Mouse (Mus musculus) gastrocnemius, adult 8-10 months (tissue): ENCODE results near the gene Snx9. TPM values are rescaled to one million over a fixed set of nuclear protein-coding genes. Genes with fewer than 3 reads are reported as not detected.
A peak's percentile ranks its signal among the peaks of the same experiment; 100 is the strongest.

Experiments
- DNase-seq, 2 experiments: peaks; one replicate each; pipeline ENCODE4 v3.0.0; 2022; ENCODE audit warnings: low spot score in 2 of 2
- total RNA-seq, 4 experiments: library from RNA; stranded (reverse); gene quantifications; 2 replicates each; pipeline ENCODE4 v1.2.4; 2022

The Snx9 gene
- total RNA-seq, 4 experiments from 2014 or later, result 26.5 to 28.7 (median 27.9) TPM

DNA sequence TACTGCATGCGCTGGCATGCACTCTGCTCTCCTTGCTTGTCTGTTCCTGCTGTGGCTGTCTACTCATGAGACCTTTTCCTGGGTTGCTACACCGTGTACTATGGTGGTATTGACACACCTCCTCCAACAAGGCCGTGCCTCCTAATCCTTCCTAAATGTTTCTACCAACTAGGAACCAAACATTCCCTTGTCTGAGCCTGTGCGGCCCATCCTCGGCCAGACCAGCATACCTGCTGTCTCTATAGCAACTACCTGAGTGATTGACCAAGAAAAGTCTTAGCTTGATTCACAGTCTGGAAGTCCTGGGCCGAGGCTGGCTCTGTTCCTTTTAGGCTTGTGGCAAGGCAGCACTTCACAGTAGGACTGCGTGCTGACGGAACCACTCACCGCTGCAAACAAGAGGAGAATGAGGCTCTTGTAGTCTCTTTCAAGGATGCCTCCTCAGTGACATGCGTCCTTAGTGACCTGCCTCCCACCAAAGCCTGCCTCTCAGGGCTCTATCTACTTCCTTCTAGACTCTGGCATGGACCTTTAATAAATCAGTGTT is 36.6 kb downstream of the Snx9 start:
- DNase-seq, result no peak

GRCm38 (mm10) chr17:5878878-5879277 is 37.7 kb downstream of the Snx9 start:
- DNase-seq, result no peak

DNA sequence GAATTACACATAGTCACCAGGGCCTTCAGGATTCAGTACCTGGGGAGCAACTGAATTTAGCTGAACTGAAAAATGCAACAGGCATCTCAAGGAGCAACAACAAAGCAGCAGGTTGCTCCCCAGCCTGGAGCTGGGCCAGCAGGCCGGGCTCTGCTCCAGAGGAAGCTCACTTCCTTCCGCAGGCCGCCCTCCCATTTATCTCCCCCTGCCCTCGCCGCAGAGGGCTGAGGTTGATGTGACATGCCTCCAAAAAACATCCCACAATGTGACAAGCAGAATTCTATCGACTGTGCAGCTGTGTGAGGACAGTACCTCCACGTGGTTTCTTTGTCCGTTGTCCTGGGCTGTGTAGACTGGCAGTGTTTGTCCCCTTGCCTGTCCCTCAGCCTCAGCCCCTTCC is 44.3 kb downstream of the Snx9 start:
- DNase-seq, result peak in 1 of 2 experiments; percentile 41

DNA sequence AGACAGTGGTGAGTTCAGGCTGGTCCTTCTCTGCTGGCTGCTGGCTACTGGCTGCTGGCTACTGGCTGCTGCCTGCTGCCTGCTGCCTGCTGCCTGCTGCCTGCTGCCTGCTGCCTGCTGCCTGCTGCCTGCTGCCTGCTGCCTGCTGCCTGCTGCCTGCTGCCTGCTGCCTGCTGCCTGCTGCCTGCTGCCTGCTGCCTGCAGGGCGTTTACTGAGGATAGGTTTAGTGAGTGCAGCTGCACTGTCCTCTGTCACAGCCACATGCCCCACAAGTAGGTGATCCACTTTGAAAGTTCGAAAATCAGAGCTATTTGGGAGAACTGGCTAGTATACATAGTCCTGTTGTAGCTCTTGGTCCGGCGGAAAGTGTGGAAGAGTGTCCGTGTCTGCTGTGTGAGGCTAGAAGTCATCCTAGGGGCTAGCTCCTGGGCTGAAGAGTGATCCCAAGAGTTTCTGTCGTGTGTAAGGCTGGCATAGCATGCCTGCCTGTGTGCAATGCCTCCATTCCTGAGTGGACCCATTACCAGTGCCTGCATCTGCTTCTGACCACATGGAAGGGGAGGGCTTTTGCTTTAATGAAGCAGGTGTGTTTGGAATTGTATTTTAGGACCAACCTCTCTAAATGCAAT is 45.2 kb downstream of the Snx9 start:
- DNase-seq, result no peak

GRCm38 (mm10) chr17:5886943-5887800 is 46.0 kb downstream of the Snx9 start:
- DNase-seq, result no peak

GRCm38 (mm10) chr17:5890429-5890828 is 49.3 kb downstream of the Snx9 start:
- DNase-seq, result peak; percentile 61 to 68

DNA sequence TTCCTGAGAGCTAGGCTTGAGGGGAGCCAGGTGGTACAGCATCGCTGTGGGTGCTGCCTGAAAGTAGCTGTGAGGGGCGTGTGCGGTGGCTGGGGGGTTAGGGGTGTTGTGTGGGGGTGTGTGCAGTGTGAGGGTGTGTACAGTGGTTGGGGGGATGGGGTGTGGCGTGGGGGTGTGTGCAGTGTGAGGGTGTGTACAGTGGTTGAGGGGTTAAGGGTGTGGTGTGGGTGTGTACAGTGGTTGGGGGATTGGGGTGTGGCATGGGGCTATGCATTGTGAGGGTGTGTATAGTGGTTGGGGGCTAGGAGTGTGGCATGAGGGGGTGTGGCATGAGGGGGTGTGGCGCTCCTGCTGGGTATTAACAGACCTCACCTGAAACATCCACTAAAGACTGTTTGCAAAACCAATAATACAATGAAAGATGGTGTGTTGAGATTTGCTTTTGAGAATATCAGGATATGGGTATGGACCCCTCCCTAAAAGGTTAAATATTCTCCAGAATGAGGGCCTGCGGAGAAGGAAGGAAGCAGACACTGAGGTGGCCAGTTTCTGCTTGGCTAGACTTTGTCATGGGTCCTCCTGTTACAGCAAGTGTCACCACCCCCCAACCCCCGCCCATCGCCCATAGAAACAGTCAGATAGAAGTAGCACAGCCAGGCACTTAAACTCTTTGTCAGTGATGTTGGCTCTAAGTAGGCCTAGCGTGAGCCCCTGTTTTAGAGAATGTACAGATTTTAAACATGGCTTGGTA is 51.0 kb downstream of the Snx9 start:
- no peak for DNase-seq

- DNase-seq, result no peak
These were observed 52.0 kb downstream of the Snx9 start for GRCm38 (mm10) chr17:5893092-5893491.

DNA sequence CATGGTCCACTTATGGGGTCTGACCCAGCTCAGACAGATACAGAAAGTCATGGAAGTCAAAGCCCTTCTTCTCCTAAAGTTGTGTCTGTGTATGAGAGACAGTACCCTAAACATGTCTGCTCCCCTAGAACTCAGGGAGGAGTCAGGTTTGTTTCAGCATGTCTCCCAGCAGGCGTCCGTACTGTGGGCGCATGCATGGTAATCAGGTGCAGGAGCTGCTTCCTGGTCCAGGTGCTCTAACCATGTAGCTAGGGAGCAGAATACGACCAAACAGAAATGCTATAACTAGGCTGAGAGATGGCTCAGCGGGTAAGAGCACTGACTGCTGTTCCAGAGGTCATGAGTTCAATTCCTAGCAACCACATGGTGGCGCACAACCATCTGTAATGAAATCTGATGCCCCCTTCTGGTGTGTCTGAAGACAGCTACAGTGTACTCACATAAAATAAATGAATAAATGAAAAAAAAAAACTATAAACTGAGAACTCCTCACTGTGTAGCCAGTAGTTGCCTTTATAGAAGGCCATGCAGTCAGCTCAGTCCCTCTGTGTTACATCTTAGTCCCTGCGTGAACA is 52.5 kb downstream of the Snx9 start:
- no peak for DNase-seq

DNA sequence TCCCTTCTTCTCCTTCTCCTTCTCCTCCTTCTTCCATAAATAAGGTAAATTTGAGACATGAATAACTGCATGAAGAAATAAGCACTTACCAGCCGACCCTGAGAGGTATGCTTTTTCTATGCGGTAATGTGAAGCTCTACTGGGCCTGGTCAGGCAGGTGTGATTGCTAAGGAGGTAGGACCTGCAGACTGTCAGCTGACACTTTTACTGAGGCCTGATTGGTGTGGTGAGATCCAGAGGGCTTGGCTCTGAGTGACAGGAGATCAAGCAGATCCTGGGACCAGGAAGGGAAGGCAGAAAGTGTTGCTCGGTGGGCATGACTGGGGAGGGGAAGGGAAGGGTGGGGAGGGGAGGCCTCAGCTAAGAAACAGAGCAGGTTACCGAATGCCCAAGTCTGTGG is 54.9 kb downstream of the Snx9 start:
- DNase-seq, result no peak

GRCm38 (mm10) chr17:5896607-5897006 is 55.5 kb downstream of the Snx9 start:
- no peak for DNase-seq

- no peak for DNase-seq
These were observed 56.4 kb downstream of the Snx9 start for GRCm38 (mm10) chr17:5897326-5898200.

DNA sequence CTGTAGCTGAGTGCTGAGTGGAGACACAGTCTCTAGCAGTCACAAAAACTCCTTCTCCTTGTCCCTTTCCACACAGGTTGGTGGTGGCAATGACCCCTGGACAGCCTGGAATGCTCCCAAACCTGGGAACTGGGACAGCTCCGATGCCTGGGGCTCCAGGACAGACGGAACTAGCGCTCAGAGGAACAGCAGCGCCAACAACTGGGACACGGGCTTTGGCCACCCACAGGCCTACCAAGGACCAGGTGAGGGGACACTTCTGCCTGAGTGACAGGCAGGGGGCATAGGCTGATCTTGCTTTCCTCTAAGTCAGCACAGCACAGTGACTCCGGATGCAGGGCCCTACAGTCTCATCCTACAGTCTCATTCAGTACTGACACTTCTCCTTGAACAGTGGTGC is 58.1 kb downstream of the Snx9 start:
- no peak for DNase-seq

DNA sequence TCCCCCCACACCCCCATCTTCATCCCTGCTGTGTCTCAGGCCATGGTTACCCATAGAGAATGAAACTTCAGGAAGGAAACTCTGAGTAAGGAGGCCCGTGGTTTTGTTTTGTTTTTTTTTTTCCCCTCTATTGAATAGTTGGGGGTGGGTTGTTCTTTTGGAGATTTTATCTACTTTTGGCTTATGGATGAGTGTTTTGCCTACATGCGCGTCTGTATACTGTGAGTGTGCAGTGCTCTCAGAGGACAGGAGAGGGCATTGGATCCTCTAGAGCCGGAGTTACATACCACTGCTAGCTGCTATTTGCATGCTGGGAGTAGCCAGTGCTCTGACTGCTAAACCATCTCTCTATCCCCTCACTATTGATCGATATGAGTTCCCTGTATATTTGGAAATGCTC is 60.3 kb downstream of the Snx9 start:
- DNase-seq, result no peak

DNA sequence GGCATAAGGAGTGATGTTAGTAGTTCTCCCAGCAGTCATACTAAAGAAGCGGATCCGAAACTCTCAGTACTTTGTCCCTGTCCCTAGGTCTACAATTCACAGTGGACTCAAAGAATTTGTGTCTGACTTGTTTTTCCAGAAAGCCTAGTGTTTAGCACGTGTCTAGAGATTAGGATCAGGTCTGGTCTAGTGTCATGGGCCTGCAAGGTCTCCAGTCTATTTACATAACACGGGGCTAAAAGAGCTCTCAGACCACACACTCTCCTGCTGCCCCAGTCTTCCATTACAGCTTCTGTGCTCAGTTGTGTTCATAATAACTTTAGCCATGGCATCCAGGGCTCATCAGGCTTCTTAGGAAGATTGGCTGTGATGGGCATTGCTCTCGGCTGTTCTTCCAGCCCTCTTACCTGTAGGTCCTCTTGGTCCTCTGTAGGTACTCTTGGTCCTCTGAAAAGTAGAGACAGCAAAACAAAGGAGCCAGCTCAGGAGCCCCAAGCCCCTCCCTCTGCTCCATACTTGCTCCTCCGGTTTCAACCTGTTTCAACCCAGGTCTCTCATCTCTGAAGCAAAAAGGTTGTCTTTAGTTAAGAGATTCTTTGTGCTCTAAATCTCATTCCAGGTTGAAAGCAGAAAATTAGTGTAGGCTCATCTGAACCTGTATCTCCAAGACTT is 62.6 kb downstream of the Snx9 start:
- no peak for DNase-seq

DNA sequence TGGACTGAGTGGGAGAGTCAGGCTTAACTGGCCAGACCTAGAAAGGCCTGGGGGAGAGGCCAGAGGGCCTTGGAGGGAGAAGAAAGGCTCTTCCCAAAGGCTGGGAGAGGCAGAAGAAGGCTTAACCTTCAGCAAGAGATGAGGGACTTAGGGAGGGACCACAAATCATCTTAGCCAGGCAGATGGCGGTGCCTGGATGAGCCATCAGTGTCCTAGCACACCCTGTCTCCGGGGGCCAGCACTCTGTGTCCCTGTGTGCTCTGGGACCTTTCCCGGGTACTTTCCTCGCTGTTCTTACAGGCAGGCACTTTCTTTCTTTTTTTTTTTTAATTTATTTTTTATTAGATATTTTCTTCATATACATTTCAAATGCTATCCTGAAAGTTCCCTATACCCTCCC is 68.6 kb downstream of the Snx9 start:
- no peak for DNase-seq

DNA sequence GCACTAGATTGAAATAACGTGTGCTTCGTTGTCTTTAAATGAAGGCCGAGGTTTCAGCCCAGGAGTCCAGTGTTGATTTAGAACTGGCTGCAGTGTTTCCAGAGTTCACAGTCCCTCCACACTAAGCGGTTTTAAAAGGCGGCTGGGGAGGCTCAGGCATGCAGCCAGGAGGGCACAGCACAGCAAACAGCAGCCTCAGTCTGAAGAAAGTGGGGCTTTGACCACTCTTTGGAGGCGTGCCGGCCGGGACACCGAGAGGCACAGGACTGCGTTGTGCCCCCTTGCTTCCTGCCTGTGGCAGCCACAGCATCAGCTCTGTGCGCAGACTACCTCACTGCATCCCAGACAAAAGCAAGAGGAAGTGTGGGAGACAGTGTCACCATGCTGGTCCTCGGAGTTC is 70.5 kb downstream of the Snx9 start:
- no peak for DNase-seq

DNA sequence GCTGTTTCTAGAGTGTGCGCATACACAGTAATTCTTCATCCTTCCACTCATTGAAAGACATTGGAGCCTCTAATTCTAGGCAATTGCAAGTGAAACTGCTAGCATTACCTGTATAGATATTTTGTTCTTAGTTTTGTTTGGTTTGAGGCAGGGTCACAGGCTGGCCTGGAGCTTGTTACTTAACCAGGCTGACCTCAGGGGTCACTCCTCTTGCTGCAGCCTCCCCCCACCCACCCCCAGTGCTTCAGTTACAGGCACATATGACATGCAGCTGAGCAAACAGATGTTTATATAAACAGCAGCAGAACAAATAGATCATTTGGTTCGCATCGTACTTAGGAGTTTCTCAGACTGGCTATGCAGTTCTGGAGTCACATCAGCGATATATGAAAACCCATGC is 71.7 kb downstream of the Snx9 start:
- DNase-seq, result no peak

- DNase-seq, result peak; percentile 53 to 61
These were observed 73.1 kb downstream of the Snx9 start for GRCm38 (mm10) chr17:5914217-5914616.

DNA sequence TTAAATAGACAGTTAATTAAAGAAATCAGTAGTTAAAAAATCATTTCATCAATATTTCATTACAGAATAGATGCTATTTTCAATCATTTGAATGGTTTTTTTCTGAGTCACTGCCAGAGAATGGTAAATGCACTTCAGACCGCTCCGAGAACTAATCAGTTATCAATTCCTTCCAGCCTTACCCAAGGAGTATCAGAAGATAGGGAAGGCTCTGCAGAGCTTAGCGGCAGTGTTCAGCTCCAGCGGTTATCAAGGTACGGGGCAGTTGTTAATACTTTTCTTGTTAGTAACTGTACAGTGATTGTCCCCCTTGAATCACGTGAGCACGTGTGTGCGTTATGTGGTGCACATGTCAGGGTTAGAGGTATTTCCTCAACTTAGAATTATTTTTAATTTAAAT is 80.8 kb downstream of the Snx9 start:
- no peak for DNase-seq
